In genomic region chr9:65727491-65727890, GRCm38 (mm10) we compare ENCODE assay signal across 17 mouse cellular contexts.
"Had no signal": no experiment of that assay in that cellular context is flagged by ENCODE, and none has a peak within 500 bp of the region (broad histone marks: within the 10 kb centered on the region; RNA-seq: fewer than 3 reads in every experiment).

No protein-coding gene starts in this region.

- DNase-seq: lung, adult 18-20 months; lung, embryonic 14.5 days; lung, postnatal 10 days; lung, postnatal 4 days; midbrain, embryonic 14.5 days; right cerebral cortex, postnatal 14 days; thymus, adult 18-20 months; thymus, postnatal 14 days; thymus, postnatal 36 days had no signal

- H3K4me3 ChIP-seq: midbrain, embryonic 10.5 days; midbrain, embryonic 12.5 days; myocyte; neural tube, embryonic 13.5 days; neural tube, embryonic 15.5 days; stomach, embryonic 15.5 days had no signal

- ATAC-seq: midbrain, embryonic 16.5 days had no signal

- H3K27ac ChIP-seq: midbrain, embryonic 10.5 days; midbrain, embryonic 12.5 days; neural tube, embryonic 13.5 days; neural tube, embryonic 15.5 days; stomach, embryonic 15.5 days; stomach, postnatal 0 days had no signal
